Mouse (Mus musculus) forebrain, embryonic 16.5 days (tissue): ENCODE measurements at regions not wholly inside any gene's neighbourhood (a gene's known extent, or its start where the extent isn't known, plus 50 kb on each side); places are given as distances from the start of the nearest gene placed in this dataset.

ENCODE experiments used
- ATAC-seq: fragments of 200-750 bp; cut with Nextera tagmentation; 2 replicates; pipeline ENCODE4 v1.8.0; 2017; ENCODE audit warnings: mild to moderate bottlenecking, moderate library complexity
- H3K27ac ChIP-seq: fragments of 300-500 bp; sonication (generic); 2 replicates; pipeline ENCODE4 v1.5.1; 2014; ENCODE audit warnings: low read length, control low read depth
- H3K27me3 ChIP-seq: fragments of 300-500 bp; sonication (generic); replicated peaks from 2 replicates; pipeline ENCODE4 v1.6.1; 2014; ENCODE audit warnings: low read length; ENCODE audit not compliant: control insufficient read depth, insufficient read depth
- H3K36me3 ChIP-seq: fragments of 300-500 bp; sonication (generic); 2 replicates; pipeline ENCODE4 v1.6.1; 2014; ENCODE audit not compliant: control insufficient read depth, insufficient read depth
- H3K4me1 ChIP-seq: fragments of 300-500 bp; sonication (generic); replicated peaks from 2 replicates; pipeline ENCODE4 v1.6.1; 2014; ENCODE audit warnings: low read length; ENCODE audit not compliant: control insufficient read depth, insufficient read depth
- H3K4me2 ChIP-seq: fragments of 300-500 bp; sonication (generic); 2 replicates; pipeline ENCODE4 v1.6.1; 2014; ENCODE audit warnings: mild to moderate bottlenecking, low read length, control low read depth
- H3K4me3 ChIP-seq: fragments of 300-500 bp; sonication (generic); replicated peaks from 2 replicates; pipeline ENCODE4 v1.5.1; 2014; ENCODE audit warnings: mild to moderate bottlenecking, low read length, control low read depth
- H3K9ac ChIP-seq: fragments of 300-500 bp; sonication (generic); replicated peaks from 2 replicates; pipeline ENCODE4 v1.6.1; 2014; ENCODE audit warnings: low read depth, low read length, control low read depth
- H3K9me3 ChIP-seq: fragments of 300-500 bp; sonication (generic); 2 replicates; pipeline ENCODE4 v1.6.1; 2016; ENCODE audit warnings: low read length; ENCODE audit not compliant: control insufficient read depth
- WGBS: fragments of 180-500 bp; shearing (Covaris S2); extraction: QIAGEN DNeasy Blood & Tissue Kit; methylation state at CpG from one replicate; pipeline ENCODE4 v1.1.7; 2014; 5-methylcytosine and 5-hydroxymethylcytosine counted together

DNA sequence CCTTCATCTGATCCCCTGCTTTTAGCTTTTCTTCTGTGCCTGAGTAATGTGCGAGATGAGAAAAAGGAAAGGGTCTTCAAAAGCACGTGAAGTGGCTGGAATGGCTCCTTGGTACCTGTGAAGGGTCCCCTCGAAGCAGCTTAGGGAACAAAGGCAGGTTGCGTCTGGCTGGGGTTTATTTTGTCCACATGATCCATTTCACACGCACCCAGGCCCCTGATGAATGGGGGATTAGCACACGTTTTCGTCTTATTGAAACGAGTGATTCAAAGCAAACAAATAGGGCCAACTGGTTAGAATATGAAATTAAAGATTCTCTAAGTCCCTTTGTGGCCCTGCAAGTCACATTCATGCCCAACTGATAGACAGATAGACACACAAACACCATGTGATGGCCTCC, 319.6 kb upstream of the Rnf32 start:
- Histone ChIP-seq H3K27ac (no peak overlapping the region), H3K4me3 (no peak overlapping the region), H3K4me2 (no peak overlapping the region), H3K9me3 (no peaks in the 10 kb centered on the region), H3K36me3 (no peaks in the 10 kb centered on the region), H3K4me1 (no peaks in the 10 kb centered on the region), H3K27me3 (no peaks in the 10 kb centered on the region), H3K9ac (no peak overlapping the region)
- no peak for ATAC-seq
- WGBS, result 6% methylated on average over 8 of the region's 8 CpGs

DNA sequence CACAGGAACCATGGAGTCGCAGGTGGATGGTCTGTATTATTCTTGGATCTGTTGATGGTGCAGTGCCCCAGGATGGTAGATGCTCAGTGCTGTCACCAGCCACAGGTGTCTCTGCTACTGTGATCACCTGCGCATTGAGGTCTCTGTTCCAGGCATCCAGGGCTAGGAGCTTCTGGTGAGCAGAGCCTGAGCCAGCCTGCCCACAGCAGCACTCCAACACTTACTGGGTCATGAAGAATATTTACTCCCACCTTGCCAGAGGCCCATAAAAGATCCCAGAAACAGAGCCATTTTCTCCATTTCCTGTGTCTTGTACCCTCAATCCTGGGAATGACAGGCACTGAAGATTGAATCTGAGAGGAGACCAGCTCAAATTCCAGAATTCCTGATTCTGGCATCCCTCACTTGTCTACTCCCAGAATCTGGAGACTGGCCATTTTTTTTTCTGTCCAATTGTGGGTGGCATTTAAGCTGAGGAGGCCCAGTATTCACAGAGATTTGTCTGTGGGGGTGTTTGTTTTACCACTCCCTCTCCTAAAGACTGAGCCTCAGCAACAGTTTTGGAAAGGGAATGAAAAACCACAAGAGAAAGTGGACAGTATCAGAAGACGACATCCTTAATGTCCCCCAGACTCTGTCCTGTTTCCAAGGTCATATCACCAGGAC, 322.1 kb upstream of the Rnf32 start:
- Histone ChIP-seq H3K4me3 (no peak overlapping the region), H3K27me3 (no peaks in the 10 kb centered on the region), H3K4me1 (no peaks in the 10 kb centered on the region), H3K4me2 (no peak overlapping the region), H3K36me3 (no peaks in the 10 kb centered on the region), H3K9me3 (no peaks in the 10 kb centered on the region), H3K9ac (no peak overlapping the region), H3K27ac (no peak overlapping the region)
- ATAC-seq, result no peak
- 91% methylated on average over 3 of the region's 3 CpGs for WGBS

DNA sequence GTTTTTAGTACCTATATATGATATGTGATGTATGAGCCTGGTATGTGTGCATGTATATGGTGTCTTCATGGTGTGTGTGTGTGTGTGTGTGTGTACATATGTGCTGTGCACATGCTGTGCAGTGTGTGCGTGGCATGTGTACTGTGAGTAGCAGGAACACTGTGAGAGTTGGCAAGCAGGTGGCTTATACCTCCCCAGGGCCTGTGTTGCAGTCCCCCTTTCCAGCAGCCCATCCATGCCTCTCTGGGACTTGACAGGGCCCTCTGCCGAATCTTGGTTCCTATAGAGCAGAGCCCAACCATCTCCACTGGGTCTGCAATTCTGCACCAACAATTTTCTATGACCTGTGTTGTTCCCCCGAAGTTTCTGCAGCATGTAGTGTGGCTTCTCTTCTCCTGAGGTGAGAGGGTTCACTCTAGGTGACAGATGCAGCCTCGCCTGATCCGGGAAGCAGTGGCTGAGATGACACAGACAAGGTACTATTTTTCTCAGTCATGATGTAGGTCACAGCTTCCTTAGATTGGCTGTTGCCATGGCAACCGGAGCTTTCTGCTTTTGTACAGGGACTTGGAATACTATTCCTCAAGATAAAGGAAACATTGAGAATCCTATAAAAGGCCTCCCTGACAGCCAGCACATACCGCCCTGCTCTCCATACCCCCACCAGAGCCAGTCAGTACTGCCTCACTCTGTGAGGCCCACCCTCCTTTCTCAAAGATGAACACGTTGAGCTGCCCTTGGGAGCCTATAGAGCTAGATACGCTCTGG, 336.0 kb upstream of the Rnf32 start:
- H3K4me3 ChIP-seq, result no peak overlapping the region
- H3K9me3 ChIP-seq, result no peaks in the 10 kb centered on the region
- H3K4me2 ChIP-seq, result no peak overlapping the region
- no peaks in the 10 kb centered on the region for H3K36me3 ChIP-seq
- no peaks in the 10 kb centered on the region for H3K27me3 ChIP-seq
- H3K9ac ChIP-seq, result no peak overlapping the region
- ATAC-seq, result peak; percentile 92
- H3K27ac ChIP-seq, result peak overlapping the region; percentile 46
- 30% methylated on average over 9 of the region's 9 CpGs for WGBS
- peaks cover 18% of the 10 kb centered on the region for H3K4me1 ChIP-seq

DNA sequence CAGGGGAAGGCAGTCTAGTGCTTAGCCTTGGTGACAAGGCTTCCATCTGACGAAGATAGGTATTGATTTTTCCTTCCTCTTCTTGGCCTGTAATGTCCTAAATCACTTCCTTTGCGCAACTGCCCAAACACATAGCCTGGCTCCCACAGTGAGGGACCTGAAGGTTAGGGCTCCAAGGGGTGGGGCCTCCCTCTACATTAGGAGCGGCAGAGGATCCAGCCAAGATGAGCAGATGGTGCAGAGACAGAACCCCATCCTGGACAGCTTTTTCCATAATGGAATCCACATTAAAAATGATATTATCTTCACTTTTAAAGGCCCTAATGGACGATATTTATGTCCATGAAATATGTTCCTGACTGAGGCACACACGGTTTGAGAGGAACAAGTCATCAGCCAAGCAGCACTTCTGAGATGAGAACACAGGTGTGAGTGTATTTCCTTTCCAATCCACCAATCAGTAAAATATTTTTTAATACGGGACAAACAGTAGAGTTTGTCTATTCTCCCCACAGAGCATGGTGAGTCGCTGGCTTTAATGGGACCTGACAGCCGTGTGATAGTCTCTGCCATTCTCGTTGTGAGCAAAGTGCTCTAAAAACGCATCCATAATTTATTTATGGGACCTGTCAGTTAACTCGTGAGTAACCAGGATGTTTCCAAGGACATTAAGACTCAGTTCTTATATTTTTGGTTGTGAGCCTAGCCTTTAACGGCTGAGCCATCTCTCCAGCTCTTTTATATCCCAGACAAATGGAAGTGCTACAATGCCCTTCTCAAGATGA, 357.5 kb upstream of the Rnf32 start:
- no peak overlapping the region for H3K4me3 ChIP-seq
- 85% methylated on average over 12 of the region's 12 CpGs for WGBS
- no peaks in the 10 kb centered on the region for H3K9me3 ChIP-seq
- H3K27me3 ChIP-seq, result no peaks in the 10 kb centered on the region
- no peak overlapping the region for H3K27ac ChIP-seq
- ATAC-seq, result no peak
- no peak overlapping the region for H3K4me2 ChIP-seq
- H3K9ac ChIP-seq, result no peak overlapping the region
- no peaks in the 10 kb centered on the region for H3K36me3 ChIP-seq
- H3K4me1 ChIP-seq, result no peaks in the 10 kb centered on the region

DNA sequence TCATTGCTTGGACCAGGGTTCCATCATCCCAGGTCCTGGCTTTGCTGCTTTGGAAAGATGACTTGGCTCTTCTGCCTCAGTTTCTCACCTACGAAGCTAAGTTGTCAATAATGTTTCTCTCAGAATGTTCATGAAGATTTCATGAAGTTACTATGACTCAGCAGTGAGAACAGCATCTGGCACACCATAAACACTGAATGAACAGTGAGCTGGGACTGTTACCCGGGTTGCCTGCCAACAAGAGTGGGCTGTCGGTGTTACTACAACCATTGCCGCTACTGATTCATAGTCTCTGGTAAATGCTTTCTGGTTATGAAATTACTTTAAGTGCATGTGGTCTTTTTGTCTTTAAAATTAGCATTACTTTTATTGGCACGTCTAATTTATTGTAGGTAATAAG, 352.0 kb upstream of the Shh start:
- 84% methylated on average over 5 of the region's 5 CpGs for WGBS
- Histone ChIP-seq H3K27ac (no peak overlapping the region), H3K36me3 (no peaks in the 10 kb centered on the region), H3K4me3 (no peak overlapping the region), H3K9me3 (no peaks in the 10 kb centered on the region), H3K4me1 (no peaks in the 10 kb centered on the region), H3K27me3 (no peaks in the 10 kb centered on the region), H3K9ac (no peak overlapping the region), H3K4me2 (no peak overlapping the region)
- no peak for ATAC-seq

DNA sequence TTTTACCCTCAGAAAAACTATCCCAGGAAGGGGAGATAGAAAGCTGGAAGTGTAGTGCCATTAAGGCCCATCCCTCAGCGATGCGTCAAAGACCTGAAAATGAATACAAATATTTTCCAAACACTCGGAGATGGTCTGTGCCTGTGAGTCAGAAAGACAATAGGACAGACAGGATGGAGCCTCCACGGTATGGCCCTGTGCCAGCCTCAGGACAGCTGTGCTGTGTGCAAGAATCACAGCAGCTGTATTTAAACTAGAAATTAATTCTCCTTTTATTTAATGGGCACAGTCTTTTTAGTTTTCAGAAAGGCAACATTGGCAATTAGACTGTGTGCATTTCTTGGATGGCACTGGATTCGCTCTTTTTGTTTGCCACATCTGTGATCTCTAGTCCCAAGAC, 340.9 kb upstream of the Shh start:
- H3K36me3 ChIP-seq, result no peaks in the 10 kb centered on the region
- 52% methylated on average over 5 of the region's 5 CpGs for WGBS
- ATAC-seq, result peak; percentile 81
- H3K27me3 ChIP-seq, result no peaks in the 10 kb centered on the region
- H3K27ac ChIP-seq, result peak overlapping the region; percentile 14
- no peaks in the 10 kb centered on the region for H3K9me3 ChIP-seq
- no peak overlapping the region for H3K9ac ChIP-seq
- no peak overlapping the region for H3K4me3 ChIP-seq
- H3K4me2 ChIP-seq, result no peak overlapping the region
- H3K4me1 ChIP-seq, result no peaks in the 10 kb centered on the region

DNA sequence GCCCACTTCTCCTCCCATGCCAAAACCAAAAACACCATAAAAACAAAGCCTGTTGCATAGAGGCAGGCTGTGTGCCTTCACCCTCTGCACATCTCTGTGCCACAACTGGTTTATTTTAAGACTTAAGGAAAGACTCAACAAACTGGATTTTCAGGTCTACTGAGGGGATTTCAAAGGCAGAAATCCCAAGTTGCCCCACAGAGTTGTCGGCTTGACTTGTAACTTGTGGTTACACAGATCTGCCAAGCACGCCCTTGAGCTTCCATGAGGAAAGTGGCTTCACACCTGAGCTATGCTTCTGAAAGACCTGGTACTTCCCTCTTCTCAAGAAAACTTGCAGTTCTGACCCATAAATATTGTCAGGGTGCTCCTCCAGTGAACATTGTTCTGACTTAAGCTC, 332.4 kb upstream of the Shh start:
- Histone ChIP-seq H3K36me3 (no peaks in the 10 kb centered on the region), H3K9me3 (no peaks in the 10 kb centered on the region), H3K9ac (no peak overlapping the region), H3K4me3 (no peak overlapping the region), H3K27me3 (no peaks in the 10 kb centered on the region), H3K27ac (no peak overlapping the region), H3K4me2 (no peak overlapping the region), H3K4me1 (no peaks in the 10 kb centered on the region)
- 95% methylated on average over 2 of the region's 2 CpGs for WGBS
- ATAC-seq, result no peak

DNA sequence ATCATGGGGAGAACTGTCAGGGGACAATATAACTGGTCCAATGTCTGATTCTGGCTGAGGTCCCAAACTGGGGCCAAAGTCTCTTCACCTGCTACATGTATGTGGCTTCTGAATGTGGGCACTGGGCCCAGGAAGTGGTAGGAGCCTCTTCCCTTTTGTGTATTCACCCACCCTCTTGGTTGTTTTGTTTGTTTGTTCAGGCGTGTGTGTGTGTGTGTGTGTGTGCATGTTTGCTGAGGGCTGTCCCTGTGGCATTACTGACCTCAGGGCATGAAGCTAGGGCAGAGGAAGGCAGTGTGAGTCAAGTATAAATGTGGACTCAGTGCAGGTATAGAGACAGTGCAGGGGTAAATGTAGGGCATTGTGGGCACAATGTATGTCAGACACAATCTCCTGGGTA, 331.3 kb upstream of the Shh start:
- Histone ChIP-seq H3K27me3 (no peaks in the 10 kb centered on the region), H3K36me3 (no peaks in the 10 kb centered on the region), H3K27ac (no peak overlapping the region), H3K9ac (no peak overlapping the region), H3K9me3 (no peaks in the 10 kb centered on the region), H3K4me1 (no peaks in the 10 kb centered on the region), H3K4me3 (no peak overlapping the region), H3K4me2 (no peak overlapping the region)
- no peak for ATAC-seq
- WGBS, result 79% methylated on average over 1 of the region's 1 CpGs

DNA sequence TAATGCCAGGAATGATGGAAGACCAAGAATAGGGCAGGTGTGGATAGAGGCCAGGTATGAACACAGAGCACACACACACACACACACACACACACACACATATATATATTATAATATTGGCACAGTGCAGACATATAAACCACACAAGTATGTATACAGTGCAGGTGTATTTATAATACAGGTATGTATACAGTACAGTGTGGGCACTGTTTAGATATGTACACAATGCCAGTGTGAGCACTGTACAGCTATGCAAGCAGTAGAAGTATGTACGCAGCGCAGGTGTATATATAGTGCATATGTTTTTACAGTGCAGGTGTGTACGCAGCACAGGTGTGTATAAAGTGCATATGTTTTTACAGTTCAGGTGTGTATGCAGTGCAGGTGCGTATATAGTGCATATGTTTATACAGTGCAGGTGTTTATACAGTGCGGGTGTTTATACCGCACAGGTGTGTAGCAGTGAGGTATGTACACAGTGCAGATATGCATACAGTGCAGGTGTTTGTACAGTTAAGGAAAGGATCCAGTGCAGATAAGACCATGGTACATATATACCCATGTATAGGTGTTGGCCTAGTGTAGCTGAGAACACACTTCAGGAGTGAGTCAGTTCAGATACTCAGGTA, 328.2 kb upstream of the Shh start:
- 96% methylated on average over 6 of the region's 6 CpGs for WGBS
- Histone ChIP-seq H3K4me2 (no peak overlapping the region), H3K27me3 (no peaks in the 10 kb centered on the region), H3K9me3 (no peaks in the 10 kb centered on the region), H3K36me3 (no peaks in the 10 kb centered on the region), H3K4me1 (no peaks in the 10 kb centered on the region), H3K27ac (no peak overlapping the region), H3K9ac (no peak overlapping the region), H3K4me3 (no peak overlapping the region)
- no peak; the same call in 1 of the 2 replicates for ATAC-seq
